Mouse (Mus musculus) brain, adult 2 months (tissue): ENCODE data around the gene Rpl11.
"Not testable (repeated sequence)": the region's sequence is repeated elsewhere in the genome, so short reads cannot be mapped to it uniquely, and the experiment has no call there.

ENCODE experiments used
- DNase-seq: peaks from one replicate; pipeline ENCODE4 v3.0.0; 2011; ENCODE audit warnings: low read depth, low spot score

Gene Rpl11

DNA sequence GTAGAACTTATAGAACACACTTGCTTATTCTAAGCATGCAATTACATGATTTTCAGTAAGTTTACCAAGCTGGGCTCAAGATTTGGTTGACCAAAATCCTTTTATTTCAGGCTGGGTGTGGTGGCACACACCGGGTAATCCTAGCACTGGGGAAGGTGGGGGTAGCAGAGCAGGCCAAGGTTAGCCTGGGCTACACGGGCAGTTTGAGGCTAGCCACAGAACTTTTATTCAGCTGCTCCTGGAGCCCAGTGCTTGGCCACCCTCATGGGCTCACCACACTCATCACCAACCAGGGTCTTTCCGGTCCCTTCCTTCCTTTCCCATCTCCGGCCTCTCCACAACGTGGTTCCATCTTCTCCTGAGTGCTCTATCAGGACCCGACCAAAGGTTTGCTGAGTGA is 17.4 kb upstream of the Rpl11 start:
- DNase-seq = no peak

GRCm38 (mm10) chr4:136069954-136070353 is 16.7 kb upstream of the Rpl11 start:
- peak; percentile 87 for DNase-seq

DNA sequence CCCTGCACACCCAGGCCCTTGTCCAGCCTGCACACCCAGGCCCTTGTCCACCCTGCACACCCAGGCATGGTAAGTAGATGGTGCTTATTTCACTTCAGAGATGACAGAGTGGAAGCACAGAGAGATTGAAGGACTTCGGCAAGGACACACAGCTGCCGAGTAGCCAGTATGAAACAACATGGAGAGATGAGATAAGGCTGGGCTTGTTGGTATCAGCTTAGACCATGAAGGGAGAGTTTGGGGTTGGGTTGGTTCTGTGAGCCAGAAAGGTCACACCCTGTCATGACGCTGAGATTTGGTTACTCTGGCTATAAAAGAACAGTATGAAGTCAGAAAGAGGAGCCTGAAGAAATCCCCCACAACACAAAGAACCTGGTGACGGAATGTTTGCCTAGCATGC is 16.1 kb upstream of the Rpl11 start:
- no peak for DNase-seq

DNA sequence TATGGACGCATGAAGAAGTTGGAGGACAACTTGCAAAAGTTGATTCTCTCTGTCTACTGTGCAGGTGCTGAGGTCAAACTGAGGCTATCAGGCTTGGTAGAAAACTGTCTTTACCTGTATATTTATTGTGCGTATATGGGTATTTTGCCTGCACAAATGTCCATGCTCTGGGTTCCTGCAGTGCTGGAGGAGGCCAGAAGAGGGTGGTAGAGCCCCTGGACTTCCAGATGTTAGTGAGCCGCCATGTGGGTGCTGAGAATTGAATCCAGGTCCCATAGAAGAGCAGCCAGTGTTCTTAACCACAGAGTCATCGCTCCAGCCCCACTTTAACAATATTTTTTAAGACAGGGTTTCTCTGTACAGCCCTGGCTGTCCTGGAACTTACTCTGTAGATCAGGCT is 9.9 kb upstream of the Rpl11 start:
- DNase-seq = no peak

DNA sequence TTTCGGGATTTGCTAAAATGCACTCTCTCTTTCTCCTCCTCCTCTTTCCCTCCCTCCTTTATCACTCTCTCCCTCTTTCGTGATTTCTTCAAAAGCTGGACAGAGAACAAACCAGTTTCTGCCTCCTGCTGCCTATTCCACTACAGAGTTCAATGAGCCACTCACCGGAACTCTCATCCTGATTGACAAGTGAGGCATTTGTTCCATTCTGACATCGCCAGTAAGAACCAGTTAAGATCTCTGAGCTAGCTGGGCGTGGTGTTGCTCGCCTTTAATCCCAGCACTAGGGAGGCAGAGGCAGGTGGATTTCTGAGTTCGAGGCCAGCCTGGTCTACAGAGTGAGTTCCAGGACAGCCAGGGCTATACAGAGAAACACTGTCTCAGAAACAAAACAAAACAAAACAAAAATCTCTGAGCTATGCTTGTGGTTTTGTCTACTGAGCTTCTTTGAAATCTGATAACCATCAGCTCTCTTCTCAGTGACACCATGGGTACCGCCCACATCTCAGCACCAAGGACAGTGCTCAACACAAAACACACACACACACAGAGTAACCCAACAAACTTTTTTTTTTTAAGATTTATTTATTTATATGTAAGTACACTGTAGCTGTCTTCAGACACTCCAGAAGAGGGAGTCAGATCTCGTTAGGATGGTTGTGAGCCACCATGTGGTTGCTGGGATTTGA is 6.7 kb upstream of the Rpl11 start:
- not testable (repeated sequence) for DNase-seq

DNA sequence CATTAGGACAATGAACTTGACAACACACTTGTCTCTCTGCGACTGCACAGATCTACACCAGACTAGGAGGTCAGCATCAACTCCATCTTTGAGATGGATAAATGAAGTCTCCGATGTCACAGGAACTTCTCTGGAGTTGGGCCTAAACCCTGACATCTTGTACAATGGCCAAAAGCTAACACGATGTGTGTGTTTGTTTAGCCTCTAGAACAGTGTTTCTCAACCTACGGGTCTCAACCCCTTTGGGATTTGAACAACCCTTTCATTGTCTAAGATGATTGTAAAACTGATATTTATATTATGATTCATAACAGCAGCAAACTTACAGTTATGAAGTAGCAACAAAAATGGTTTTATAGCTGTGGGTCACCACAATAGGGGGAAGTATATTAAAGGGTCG is 4.7 kb upstream of the Rpl11 start:
- no peak for DNase-seq

GRCm38 (mm10) chr4:136056030-136056429 is 2.8 kb upstream of the Rpl11 start:
- DNase-seq = no peak

DNA sequence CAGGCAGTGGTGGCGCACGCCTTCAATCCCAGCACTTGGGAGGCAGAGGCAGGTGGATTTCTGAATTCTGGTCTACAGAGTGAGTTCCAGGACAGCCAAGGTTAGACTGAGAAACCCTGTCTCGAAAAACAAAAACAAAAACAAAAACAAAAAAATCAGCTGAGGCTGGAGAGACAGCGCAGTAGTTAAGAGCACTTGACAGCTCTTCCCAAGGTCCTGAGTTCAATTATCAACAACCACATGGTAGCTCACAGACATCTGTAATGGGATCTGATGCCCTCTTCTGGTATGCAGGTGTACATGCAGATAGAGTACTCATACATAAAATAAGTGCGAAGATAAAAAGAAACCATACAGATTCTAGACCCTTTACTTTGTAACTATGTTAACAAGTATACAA is 615 bp upstream of the Rpl11 start:
- no peak for DNase-seq

- no peak for DNase-seq
Measured at GRCm38 (mm10) chr4:136052534-136053246, 538 bp downstream of the Rpl11 start.

DNA sequence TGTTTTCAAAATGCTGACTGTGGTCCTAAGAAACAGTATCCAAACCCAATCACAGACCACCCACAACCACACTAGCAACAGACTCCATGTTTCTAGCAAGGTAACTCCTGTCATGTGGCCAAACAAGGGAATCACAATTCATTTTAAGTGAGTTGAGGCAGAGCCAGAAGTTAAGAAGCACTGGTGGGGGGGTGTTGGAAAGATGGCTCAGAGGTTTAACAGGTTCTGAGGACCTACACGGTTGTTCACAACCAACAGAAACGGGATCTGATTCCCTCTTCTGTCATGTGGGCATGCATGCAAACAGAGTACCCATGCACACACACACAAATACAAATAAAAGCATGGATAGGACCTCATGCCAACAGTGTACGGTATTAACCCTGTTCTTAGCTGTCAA is 1.2 kb downstream of the Rpl11 start:
- DNase-seq = no peak

GRCm38 (mm10) chr4:136050226-136050625 is 3.0 kb downstream of the Rpl11 start:
- no peak for DNase-seq

DNA sequence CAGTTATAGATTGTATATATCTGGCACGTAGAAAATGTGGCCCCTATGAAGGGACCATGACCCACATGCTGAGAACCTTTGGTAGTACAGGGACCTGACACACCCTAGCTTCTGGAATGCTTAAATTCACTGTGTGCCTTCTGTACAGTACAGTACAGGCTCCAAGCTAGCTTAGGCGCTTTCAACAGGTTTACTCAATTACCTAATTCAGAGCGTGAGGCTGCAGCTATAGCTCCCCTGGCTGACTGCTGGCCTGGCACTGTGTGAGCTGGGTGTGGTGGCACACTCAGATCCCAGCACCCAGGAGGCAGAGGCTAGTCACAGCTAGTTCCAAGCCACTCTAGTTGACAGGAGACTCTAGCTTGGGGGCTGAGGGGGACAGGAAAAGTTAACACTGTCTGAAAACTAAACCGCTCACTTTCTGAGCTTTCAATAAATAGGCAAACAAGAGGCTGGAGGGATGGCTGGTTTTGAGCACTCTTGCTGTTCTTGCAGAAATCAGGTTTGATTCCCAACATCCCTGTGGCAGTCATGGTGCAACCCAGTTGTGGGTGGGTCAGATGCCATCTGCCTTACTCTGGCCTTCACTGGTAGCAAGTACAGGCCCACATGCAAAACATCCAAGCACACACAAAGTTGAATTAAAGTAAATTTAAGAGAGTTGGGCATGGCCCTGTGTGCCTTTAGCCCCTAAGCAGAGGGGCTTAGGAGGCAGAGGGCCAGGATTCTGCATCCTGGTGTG is 4.8 kb downstream of the Rpl11 start:
- DNase-seq = no peak

DNA sequence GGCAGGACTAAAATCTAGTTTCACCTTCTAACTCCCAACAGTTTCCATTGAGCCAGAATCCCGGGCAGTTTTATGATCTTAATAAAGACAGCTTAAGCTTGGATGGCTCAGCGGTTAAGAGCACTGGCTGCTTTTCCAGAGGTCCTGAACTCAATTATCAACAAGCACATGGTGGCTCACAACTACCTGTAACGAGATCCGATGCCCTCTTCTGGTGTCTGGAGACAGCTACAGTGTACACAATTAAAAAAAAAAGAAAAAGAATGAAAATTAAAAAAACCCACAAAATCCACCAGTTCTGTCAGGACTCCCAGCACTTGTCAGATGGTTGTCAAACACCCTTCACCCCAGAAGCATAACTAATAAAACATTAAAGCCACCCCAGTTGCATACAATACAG is 5.6 kb downstream of the Rpl11 start:
- DNase-seq = no peak

DNA sequence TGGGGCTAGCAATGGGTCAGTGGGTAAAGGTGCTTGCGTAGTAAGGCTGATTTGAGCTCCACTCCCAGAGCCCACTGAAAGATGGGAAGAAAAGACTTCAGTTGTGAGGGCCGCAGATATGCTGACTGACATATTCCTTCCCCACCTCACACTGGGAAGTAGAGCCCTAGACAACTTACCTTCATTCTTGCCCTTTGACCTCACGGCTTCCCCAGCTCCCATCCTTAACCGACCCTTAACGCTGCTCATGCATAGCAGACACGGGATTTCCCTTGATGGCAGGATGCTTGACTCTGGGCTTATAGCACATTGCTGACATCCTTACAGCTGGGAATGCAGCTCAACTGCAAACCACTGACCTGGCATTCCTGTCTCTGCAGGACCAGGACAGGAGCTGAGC is 6.3 kb downstream of the Rpl11 start:
- no peak for DNase-seq

DNA sequence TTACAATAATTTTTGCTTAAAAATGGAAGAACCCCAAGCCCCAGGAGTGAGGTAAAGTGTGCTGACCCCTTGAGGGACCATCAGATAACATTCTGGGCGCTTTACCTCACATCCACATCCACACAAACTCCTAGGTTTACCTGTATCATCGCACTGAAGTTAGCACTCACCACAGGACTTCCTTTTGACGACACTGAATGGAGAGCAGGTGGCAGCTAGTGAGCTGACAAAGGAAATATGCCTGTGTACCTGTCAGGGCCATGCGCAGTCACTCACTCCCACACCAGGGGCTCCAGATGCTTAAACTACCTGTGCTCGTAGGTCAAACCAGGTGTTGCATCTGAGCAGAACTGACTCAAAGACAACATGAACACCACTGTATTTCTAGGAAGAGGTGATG is 8.1 kb downstream of the Rpl11 start:
- no peak for DNase-seq

GRCm38 (mm10) chr4:136043784-136044400 is 9.3 kb downstream of the Rpl11 start:
- no peak for DNase-seq

DNA sequence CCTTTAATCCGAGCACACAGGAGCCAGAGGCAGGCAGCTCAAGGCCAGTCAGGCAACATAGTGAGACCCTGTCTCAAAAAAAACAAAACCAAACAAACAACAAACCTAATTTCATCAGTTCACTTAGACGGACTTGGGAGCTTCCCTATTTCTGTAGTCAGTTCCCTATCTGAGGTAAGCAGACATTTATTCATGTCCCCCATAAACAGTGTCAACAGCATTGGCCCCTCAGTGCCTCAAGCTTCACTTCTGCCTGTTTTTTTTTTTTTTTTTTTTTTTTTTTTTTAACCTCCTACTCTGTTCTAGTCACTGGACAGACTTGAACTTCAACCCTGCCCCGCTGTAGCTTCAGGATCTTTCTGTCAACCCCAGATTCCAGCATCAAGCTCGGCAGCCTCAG is 18.1 kb downstream of the Rpl11 start:
- DNase-seq = no peak

DNA sequence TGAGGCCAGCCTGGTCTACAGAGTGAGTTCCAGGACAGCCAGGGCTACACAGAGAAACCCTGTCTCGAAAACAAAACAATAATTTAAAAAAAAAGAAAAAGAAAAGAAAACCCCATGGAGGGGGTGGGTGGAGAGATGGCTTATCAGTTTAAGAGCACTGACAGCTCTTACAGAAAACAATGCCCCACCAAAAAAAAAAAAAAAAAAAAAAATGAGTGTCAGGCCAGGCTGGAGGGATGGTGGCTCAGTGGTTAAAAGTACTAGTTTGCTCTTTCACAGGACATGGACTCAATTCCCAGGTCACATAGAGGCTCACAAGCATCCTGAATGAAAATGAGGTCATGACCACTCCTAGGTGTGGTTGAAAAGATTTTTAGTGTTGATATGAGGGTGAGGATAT is 20.0 kb downstream of the Rpl11 start:
- no peak for DNase-seq

GRCm38 (mm10) chr4:136030968-136031909 is 22.0 kb downstream of the Rpl11 start:
- DNase-seq = peak; percentile 47

GRCm38 (mm10) chr4:136028689-136029088 is 24.5 kb downstream of the Rpl11 start:
- peak; percentile 27 for DNase-seq

DNA sequence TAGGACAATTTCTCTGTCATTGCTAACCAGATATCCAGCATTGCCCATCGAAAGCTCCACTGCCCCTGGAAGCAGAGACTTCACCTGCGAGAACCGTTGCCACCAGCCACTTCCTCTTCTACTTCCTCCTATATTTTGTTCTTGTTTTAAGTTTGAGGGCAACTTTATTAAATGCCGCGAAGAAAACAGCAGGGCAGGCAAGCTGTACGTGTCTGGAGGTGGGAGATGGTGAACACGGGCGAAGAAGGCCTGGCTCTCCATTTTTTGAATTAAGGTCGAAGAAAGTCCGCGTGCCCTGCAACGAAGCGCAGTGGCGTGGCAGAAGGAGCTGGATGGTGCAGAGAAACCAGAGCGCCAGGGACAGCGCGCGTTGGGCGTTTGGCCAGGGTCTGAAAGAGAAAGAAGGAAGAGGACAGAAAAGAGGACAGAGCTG is 25.1 kb downstream of the Rpl11 start:
- DNase-seq = no peak
